ENCODE assay signal across 8 mouse cellular contexts in the genomic region with DNA sequence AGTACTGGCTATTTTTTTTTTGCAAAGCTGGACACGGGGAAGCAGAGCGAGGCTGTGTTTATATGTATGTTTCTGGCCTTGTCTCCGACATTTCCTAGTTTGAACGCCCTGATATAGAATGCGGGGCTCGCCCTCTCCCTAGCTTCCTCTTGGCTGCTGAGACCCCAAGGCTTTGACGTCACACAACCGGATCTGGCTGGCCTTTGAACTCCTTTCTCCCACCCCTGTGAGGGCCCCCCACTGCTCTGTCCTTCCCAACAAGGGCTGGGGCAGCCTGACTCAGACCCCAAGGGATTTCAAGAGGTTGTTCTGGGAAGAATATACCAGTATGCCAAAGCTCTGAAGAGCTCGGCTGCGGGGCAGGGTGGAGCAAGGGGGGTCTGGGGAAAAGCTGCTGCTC. TPM values are rescaled to one million over a fixed set of nuclear protein-coding genes. Genes with fewer than 3 reads are reported as not detected.
A peak's percentile ranks its signal among the peaks of the same experiment; 100 is the strongest.
DNase-seq lines count a peak whose midpoint lies in the region; ATAC-seq and TF ChIP-seq lines count a peak whose summit lies in the region.

No protein-coding gene starts in this region.

- no peak for TF ChIP-seq CTCF in spleen, adult 2 months (IDR thresholded peaks at IDR 0.05; ENCODE audit: extremely low read depth, insufficient read depth, insufficient read length, insufficient replicate concordance)
- TF ChIP-seq CTCF in liver, adult 2 months (IDR thresholded peaks at IDR 0.05; ENCODE audit: low read depth, low read length): no peak

- H3K27ac ChIP-seq in spleen, adult 2 months (ENCODE audit: insufficient read depth, low read length): peak overlapping the region; percentile 11
- no peak overlapping the region for H3K27ac ChIP-seq in forebrain, embryonic 15.5 days (replicated peaks)
- H3K27ac ChIP-seq in liver, adult 2 months (replicated peaks; ENCODE audit: insufficient read depth, low read depth, low read length): peak overlapping the region; percentile 25
- no peak overlapping the region for H3K27ac ChIP-seq in midbrain, embryonic 16.5 days (ENCODE audit: low read length)

- H3K79me2 ChIP-seq in liver, adult 2 months (ENCODE audit: control insufficient read depth, insufficient read depth, low read length): no peaks in the 10 kb centered on the region

- H3K9me3 ChIP-seq in forebrain, embryonic 15.5 days: no peaks in the 10 kb centered on the region
- H3K9me3 ChIP-seq in midbrain, embryonic 16.5 days (replicated peaks; ENCODE audit: control insufficient read depth, low read length, poor library complexity, severe bottlenecking): no peaks in the 10 kb centered on the region

- no peak for DNase-seq in spleen, adult 2 months (ENCODE audit: low read depth in 1 of 2, low spot score in 2 of 2)
- no peak for DNase-seq in spleen, postnatal 10 days (ENCODE audit: low spot score in 2 of 2)
- DNase-seq in liver, adult 2 months (ENCODE audit: extremely low read depth, low read depth, low spot score): no peak
- DNase-seq in thymus, postnatal 36 days: peak; percentile 27 to 50

- H3K36me3 ChIP-seq in spleen, adult 2 months (ENCODE audit: control insufficient read depth, insufficient read depth, low read length): no peaks in the 10 kb centered on the region
- H3K36me3 ChIP-seq in forebrain, embryonic 15.5 days: no peaks in the 10 kb centered on the region
- no peaks in the 10 kb centered on the region for H3K36me3 ChIP-seq in liver, adult 2 months (ENCODE audit: control insufficient read depth, insufficient read depth, low read length)
- no peaks in the 10 kb centered on the region for H3K36me3 ChIP-seq in midbrain, embryonic 16.5 days (ENCODE audit: control insufficient read depth, insufficient read depth, low read length)

- 13% methylated on average over 10 of the region's 10 CpGs for WGBS in spleen, adult 2 months
- WGBS in forebrain, embryonic 15.5 days: 6% methylated on average over 10 of the region's 10 CpGs
- WGBS in liver, adult 2 months: 17% methylated on average over 10 of the region's 10 CpGs
- 4% methylated on average over 10 of the region's 10 CpGs for WGBS in midbrain, embryonic 16.5 days

- peaks cover 3% of the 10 kb centered on the region; the same call in 1 of the 2 replicates for H3K4me1 ChIP-seq in spleen, adult 2 months (ENCODE audit: control insufficient read depth, insufficient read depth, insufficient read length)
- H3K4me1 ChIP-seq in forebrain, embryonic 15.5 days: peaks cover 15% of the 10 kb centered on the region
- peaks cover 4% of the 10 kb centered on the region; the same call in 1 of the 2 replicates for H3K4me1 ChIP-seq in liver, adult 2 months (ENCODE audit: control insufficient read depth, insufficient read depth, low read length)
- H3K4me1 ChIP-seq in midbrain, embryonic 16.5 days (ENCODE audit: control insufficient read depth, insufficient read depth, low read length): peaks cover 3% of the 10 kb centered on the region; the same call in 1 of the 2 replicates

- peak overlapping the region; percentile 44 for H3K4me2 ChIP-seq in forebrain, embryonic 15.5 days (replicated peaks)
- peak overlapping the region; percentile 50 for H3K4me2 ChIP-seq in midbrain, embryonic 16.5 days (ENCODE audit: low read length)

- no peaks in the 10 kb centered on the region for H3K27me3 ChIP-seq in spleen, adult 2 months (ENCODE audit: control insufficient read depth, insufficient read depth, low read length)
- H3K27me3 ChIP-seq in forebrain, embryonic 15.5 days: peaks cover 3% of the 10 kb centered on the region; the same call in 1 of the 2 replicates
- H3K27me3 ChIP-seq in liver, adult 2 months (ENCODE audit: control insufficient read depth, insufficient read depth, low read length): no peaks in the 10 kb centered on the region
- peaks cover 2% of the 10 kb centered on the region; the same call in 1 of the 2 replicates for H3K27me3 ChIP-seq in midbrain, embryonic 16.5 days (ENCODE audit: control insufficient read depth, insufficient read depth, low read depth, low read length)

- TF ChIP-seq POLR2A in spleen, adult 2 months (IDR thresholded peaks at IDR 0.05; ENCODE audit: low read depth, low read length): no peak
- TF ChIP-seq POLR2A in liver, adult 2 months (IDR thresholded peaks at IDR 0.05; ENCODE audit: extremely low read depth, insufficient read depth, low read length): no peak

- H3K9ac ChIP-seq in forebrain, embryonic 15.5 days (replicated peaks): peak overlapping the region; percentile 23
- H3K9ac ChIP-seq in liver, adult 2 months (ENCODE audit: low read depth, low read length): peak overlapping the region; percentile 29
- peak overlapping the region; percentile 10; the same call in 1 of the 2 replicates for H3K9ac ChIP-seq in midbrain, embryonic 16.5 days (ENCODE audit: low read depth, low read length)

- peak overlapping the region; percentile 7; the same call in 1 of the 2 replicates for H3K4me3 ChIP-seq in spleen, adult 2 months (ENCODE audit: extremely low read depth, insufficient read depth, insufficient read length)
- peak overlapping the region; percentile 35 for H3K4me3 ChIP-seq in forebrain, embryonic 15.5 days
- no peak overlapping the region for H3K4me3 ChIP-seq in liver, adult 2 months (ENCODE audit: insufficient read depth, low read depth, low read length)
- peak overlapping the region; percentile 24 for H3K4me3 ChIP-seq in midbrain, embryonic 16.5 days (ENCODE audit: low read depth, low read length)

- peak; percentile 29 for ATAC-seq in forebrain, embryonic 15.5 days (replicated peaks)
- peak; percentile 60 to 64 for ATAC-seq in hematopoietic stem cell, adult 5-6 weeks (replicated peaks in 1 of 2; ENCODE audit: insufficient read depth in 1 of 2, low FRiP score in 2 of 2, low TSS enrichment in 1 of 2, low read depth in 1 of 2, poor library complexity in 2 of 2, severe bottlenecking in 2 of 2)
- ATAC-seq in midbrain, embryonic 16.5 days: no peak
- ATAC-seq in monocyte, adult 5-6 weeks (replicated peaks; ENCODE audit: insufficient number of reproducible peaks, low FRiP score, low TSS enrichment, poor library complexity, severe bottlenecking): no peak

RNA-seq across cellular contexts. Expression of a gene that starts 48.4 kb away (rescaled TPM):
- polyA plus RNA-seq in spleen, adult 2 months (2012; rRNA removed): 8.5 and 16.8 TPM in 2 replicates
- polyA plus RNA-seq in forebrain, embryonic 15.5 days (2015; fragmentation: Nextera tagmentation; extraction: Ambion mirVana): 74.3 and 78.5 TPM in 2 replicates
- total RNA-seq in hematopoietic stem cell, adult 5-6 weeks (2017): 139 and 180 TPM in 2 replicates
- total RNA-seq in liver, adult 2 months (2014; rRNA removed): 31.6 and 43.3 TPM in 2 replicates
- polyA plus RNA-seq in liver, adult 2 months (2012; rRNA removed): 24.3 and 31.0 TPM in 2 replicates
- polyA plus RNA-seq in midbrain, embryonic 16.5 days (2015; fragmentation: Nextera tagmentation; extraction: Ambion mirVana): 62.5 and 64.9 TPM in 2 replicates
- total RNA-seq in monocyte, adult 5-6 weeks (2017): 105 to 132 TPM (median 106 TPM) in 3 replicates

RNA-seq across cellular contexts. Expression of a gene that starts 48.5 kb away (rescaled TPM):
- 14.1 and 19.8 TPM in 2 replicates for polyA plus RNA-seq in spleen, adult 2 months (2012; rRNA removed)
- 42.6 and 42.7 TPM in 2 replicates for polyA plus RNA-seq in forebrain, embryonic 15.5 days (2015; fragmentation: Nextera tagmentation; extraction: Ambion mirVana)
- total RNA-seq in hematopoietic stem cell, adult 5-6 weeks (2017): 16.6 and 26.0 TPM in 2 replicates
- 4.2 and 6.2 TPM in 2 replicates for total RNA-seq in liver, adult 2 months (2014; rRNA removed)
- polyA plus RNA-seq in liver, adult 2 months (2012; rRNA removed): 7.5 and 8.6 TPM in 2 replicates
- polyA plus RNA-seq in midbrain, embryonic 16.5 days (2015; fragmentation: Nextera tagmentation; extraction: Ambion mirVana): 36.2 and 36.5 TPM in 2 replicates
- 4.2 to 7.1 TPM (median 4.9 TPM) in 3 replicates for total RNA-seq in monocyte, adult 5-6 weeks (2017)

RNA-seq across cellular contexts. Expression of a gene that starts 49.5 kb away (rescaled TPM):
- polyA plus RNA-seq in spleen, adult 2 months (2012; rRNA removed): 2,807 and 6,735 TPM in 2 replicates
- 55.4 and 59.7 TPM in 2 replicates for polyA plus RNA-seq in forebrain, embryonic 15.5 days (2015; fragmentation: Nextera tagmentation; extraction: Ambion mirVana)
- 0.56 and 1.7 TPM in 2 replicates for total RNA-seq in hematopoietic stem cell, adult 5-6 weeks (2017)
- 69.7 and 96.6 TPM in 2 replicates for total RNA-seq in liver, adult 2 months (2014; rRNA removed)
- polyA plus RNA-seq in liver, adult 2 months (2012; rRNA removed): 336 and 387 TPM in 2 replicates
- polyA plus RNA-seq in midbrain, embryonic 16.5 days (2015; fragmentation: Nextera tagmentation; extraction: Ambion mirVana): 57.9 and 59.4 TPM in 2 replicates
- total RNA-seq in monocyte, adult 5-6 weeks (2017): 2.7 to 6.7 TPM (median 5.0 TPM) in 3 replicates

Comparison
In these comparisons a context has a peak if more than half of its experiments do, and no peak if none do; other contexts are left out.
1. DNase-seq: peak in thymus, postnatal 36 days (2 of 2); none in spleen, adult 2 months (0 of 2), spleen, postnatal 10 days (0 of 2) and liver, adult 2 months (single experiment).
2. H3K27ac ChIP-seq: peak in spleen, adult 2 months (single experiment) and liver, adult 2 months (single experiment); none in forebrain, embryonic 15.5 days (single experiment) and midbrain, embryonic 16.5 days (single experiment).
3. ATAC-seq: peak in forebrain, embryonic 15.5 days (single experiment) and hematopoietic stem cell, adult 5-6 weeks (2 of 2); none in midbrain, embryonic 16.5 days (single experiment) and monocyte, adult 5-6 weeks (single experiment).
4. Peak in every context shown above with its lines, with median percentiles within 50 percentile points of each other: H3K9ac ChIP-seq.